Comparison of ENCODE assay signal across 8 mouse cellular contexts in genomic region chr6:99804905-99805245, GRCm38 (mm10).
DNase-seq lines count a peak whose midpoint lies in the region; ATAC-seq lines count a peak whose summit lies in the region.

No protein-coding gene starts in this region.

- no peak overlapping the region for H3K4me3 ChIP-seq in liver, embryonic 11.5 days (ENCODE audit: low read depth, low read length)
- no peak overlapping the region for H3K4me3 ChIP-seq in hindbrain, embryonic 16.5 days (ENCODE audit: low read length)
- no peak overlapping the region for H3K4me3 ChIP-seq in neural tube, embryonic 13.5 days

- H3K9me3 ChIP-seq in liver, embryonic 11.5 days (ENCODE audit: control insufficient read depth, low read length), result no peaks in the 10 kb centered on the region
- H3K9me3 ChIP-seq in hindbrain, embryonic 16.5 days (ENCODE audit: control insufficient read depth, low read length), result no peaks in the 10 kb centered on the region
- 0 out of 2 replicates have a peak, but pooled peaks cover 7% of the 10 kb centered on the region for H3K9me3 ChIP-seq in neural tube, embryonic 13.5 days

- peak; percentile 8 for DNase-seq in cerebellum, adult 11 months
- DNase-seq in cerebellum, postnatal 36 days, result no peak
- no peak for DNase-seq in liver, embryonic 11.5 days (ENCODE audit: low spot score)
- no peak for DNase-seq in liver
- DNase-seq in lung, postnatal 14 days, result no peak
- DNase-seq in adrenal gland, adult 18-20 months (ENCODE audit: low spot score in 2 of 2), result no peak

- no peaks in the 10 kb centered on the region for H3K36me3 ChIP-seq in liver, embryonic 11.5 days (ENCODE audit: control insufficient read depth, insufficient read depth, low read length)
- no peaks in the 10 kb centered on the region for H3K36me3 ChIP-seq in hindbrain, embryonic 16.5 days (ENCODE audit: control insufficient read depth, insufficient read depth, low read length)
- no peaks in the 10 kb centered on the region for H3K36me3 ChIP-seq in neural tube, embryonic 13.5 days

- WGBS in liver, embryonic 11.5 days, result 27% methylated on average over 10 of the region's 10 CpGs
- WGBS in hindbrain, embryonic 16.5 days, result 19% methylated on average over 10 of the region's 10 CpGs
- 59% methylated on average over 10 of the region's 10 CpGs for WGBS in neural tube, embryonic 13.5 days

- no peak overlapping the region for H3K27ac ChIP-seq in liver, embryonic 11.5 days (ENCODE audit: low read depth, low read length)
- H3K27ac ChIP-seq in hindbrain, embryonic 16.5 days (ENCODE audit: low read depth, low read length), result no peak overlapping the region
- H3K27ac ChIP-seq in neural tube, embryonic 13.5 days (replicated peaks), result no peak overlapping the region

- H3K27me3 ChIP-seq in liver, embryonic 11.5 days (replicated peaks; ENCODE audit: control insufficient read depth, insufficient read depth, low read length), result no peaks in the 10 kb centered on the region
- H3K27me3 ChIP-seq in hindbrain, embryonic 16.5 days (replicated peaks; ENCODE audit: control insufficient read depth, insufficient read depth, low read length), result peaks cover 10% of the 10 kb centered on the region
- peaks cover 10% of the 10 kb centered on the region for H3K27me3 ChIP-seq in neural tube, embryonic 13.5 days

- H3K9ac ChIP-seq in liver, embryonic 11.5 days (ENCODE audit: low read depth, low read length), result no peak overlapping the region
- 0 out of 2 replicates have a peak overlapping the region, but pooled peaks have one; percentile 50 for H3K9ac ChIP-seq in hindbrain, embryonic 16.5 days (ENCODE audit: low read depth, low read length)
- peak overlapping the region; percentile 48; the same call in 1 of the 2 replicates for H3K9ac ChIP-seq in neural tube, embryonic 13.5 days

- H3K4me2 ChIP-seq in liver, embryonic 11.5 days, result peak overlapping the region; percentile 18; the same call in 1 of the 2 replicates
- peak overlapping the region; percentile 57 for H3K4me2 ChIP-seq in hindbrain, embryonic 16.5 days (ENCODE audit: low read length)
- peak overlapping the region; percentile 46 for H3K4me2 ChIP-seq in neural tube, embryonic 13.5 days

- no peak for ATAC-seq in liver, embryonic 11.5 days (replicated peaks; ENCODE audit: low FRiP score)
- no peak for ATAC-seq in hindbrain, embryonic 16.5 days
- ATAC-seq in neural tube, embryonic 13.5 days (ENCODE audit: low read depth), result no peak

- H3K4me1 ChIP-seq in liver, embryonic 11.5 days (replicated peaks; ENCODE audit: control insufficient read depth, insufficient read depth, low read length), result no peaks in the 10 kb centered on the region
- H3K4me1 ChIP-seq in hindbrain, embryonic 16.5 days (ENCODE audit: control insufficient read depth, insufficient read depth, low read depth, low read length), result peaks cover 5% of the 10 kb centered on the region
- peaks cover 9% of the 10 kb centered on the region for H3K4me1 ChIP-seq in neural tube, embryonic 13.5 days (replicated peaks)
